In genomic region chr11:75487496-75487895, GRCm38 (mm10) we compare ENCODE assay signal across 9 mouse cellular contexts. TPM values are rescaled to one million over a fixed set of nuclear protein-coding genes. Genes with fewer than 3 reads are reported as not detected.
A peak's percentile ranks its signal among the peaks of the same experiment; 100 is the strongest.
DNase-seq lines count a peak whose midpoint lies in the region; ATAC-seq and TF ChIP-seq lines count a peak whose summit lies in the region.
"Had no signal": no experiment of that assay in that cellular context is flagged by ENCODE, and none has a peak within 500 bp of the region (broad histone marks: within the 10 kb centered on the region; RNA-seq: fewer than 3 reads in every experiment).

No protein-coding gene starts in this region.

- DNase-seq in lung, postnatal 25 days (ENCODE audit: low spot score) = no peak
- no peak for DNase-seq in embryonic facial prominence, embryonic 14.5 days (ENCODE audit: low spot score)
- no peak for DNase-seq in limb, embryonic 10.5 days (ENCODE audit: low spot score)
- no peak for DNase-seq in cerebellum, postnatal 25 days
- DNase-seq: cerebellum, adult 18-20 months had no signal

- H3K4me1 ChIP-seq in lung, embryonic 16.5 days (replicated peaks; ENCODE audit: control insufficient read depth, insufficient read depth, low read length) = peaks cover 8% of the 10 kb centered on the region
- H3K4me1 ChIP-seq in embryonic facial prominence, embryonic 14.5 days (ENCODE audit: control insufficient read depth, insufficient read depth, low read length) = peaks cover 7% of the 10 kb centered on the region
- H3K4me1 ChIP-seq in limb, embryonic 10.5 days = peaks cover 14% of the 10 kb centered on the region
- H3K4me1 ChIP-seq in small intestine, adult 2 months (ENCODE audit: control insufficient read depth, insufficient read depth, insufficient read length, low read length) = peaks cover 6% of the 10 kb centered on the region; the same call in 1 of the 2 replicates

- peak overlapping the region; percentile 98 for H3K9ac ChIP-seq in lung, embryonic 16.5 days (ENCODE audit: low read length)
- H3K9ac ChIP-seq in embryonic facial prominence, embryonic 14.5 days (ENCODE audit: low read depth, low read length) = peak overlapping the region; percentile 97

- peaks cover 28% of the 10 kb centered on the region for H3K36me3 ChIP-seq in lung, embryonic 16.5 days (ENCODE audit: control insufficient read depth, insufficient read depth, low read length)
- peaks cover 38% of the 10 kb centered on the region for H3K36me3 ChIP-seq in embryonic facial prominence, embryonic 14.5 days (ENCODE audit: control insufficient read depth, insufficient read depth, low read length)
- H3K36me3 ChIP-seq in limb, embryonic 10.5 days = peaks cover 48% of the 10 kb centered on the region
- H3K36me3 ChIP-seq in small intestine, adult 2 months (ENCODE audit: control insufficient read depth, insufficient read depth, low read length) = peaks cover 31% of the 10 kb centered on the region

- ATAC-seq in lung, embryonic 16.5 days (ENCODE audit: low read depth) = no peak
- no peak for ATAC-seq in embryonic facial prominence, embryonic 14.5 days (ENCODE audit: low read depth)
- no peak for ATAC-seq in erythroid progenitor cell, adult 5-6 weeks (replicated peaks; ENCODE audit: low FRiP score, poor library complexity, severe bottlenecking)

- TF ChIP-seq CTCF in small intestine, adult 2 months (IDR thresholded peaks at IDR 0.05; ENCODE audit: extremely low read depth, insufficient read length, insufficient replicate concordance, low read depth, low read length) = no peak

- H3K4me3 ChIP-seq in lung, embryonic 16.5 days (ENCODE audit: low read length) = peak overlapping the region; percentile 97
- peak overlapping the region; percentile 95 for H3K4me3 ChIP-seq in embryonic facial prominence, embryonic 14.5 days (ENCODE audit: low read depth, low read length)
- peak overlapping the region; percentile 90 for H3K4me3 ChIP-seq in limb, embryonic 10.5 days
- H3K4me3 ChIP-seq in small intestine, adult 2 months (ENCODE audit: low read depth, low read length) = peak overlapping the region; percentile 53

- peak overlapping the region; percentile 96 for H3K4me2 ChIP-seq in lung, embryonic 16.5 days (ENCODE audit: low read depth, low read length)
- peak overlapping the region; percentile 78 for H3K4me2 ChIP-seq in embryonic facial prominence, embryonic 14.5 days (ENCODE audit: low read depth, low read length)

- WGBS in lung, embryonic 16.5 days = 36% methylated on average over 6 of the region's 6 CpGs
- 32% methylated on average over 6 of the region's 6 CpGs for WGBS in embryonic facial prominence, embryonic 14.5 days
- 44% methylated on average over 6 of the region's 6 CpGs for WGBS in limb, embryonic 10.5 days
- 19% methylated on average over 6 of the region's 6 CpGs for WGBS in small intestine, adult 2 months

- no peaks in the 10 kb centered on the region for H3K27me3 ChIP-seq in lung, embryonic 16.5 days (ENCODE audit: control insufficient read depth, insufficient read depth, low read depth, low read length)
- H3K27me3 ChIP-seq in embryonic facial prominence, embryonic 14.5 days (replicated peaks; ENCODE audit: control insufficient read depth, insufficient read depth, low read length) = no peaks in the 10 kb centered on the region
- no peaks in the 10 kb centered on the region for H3K27me3 ChIP-seq in limb, embryonic 10.5 days (ENCODE audit: low read depth, poor library complexity, severe bottlenecking)
- no peaks in the 10 kb centered on the region for H3K27me3 ChIP-seq in small intestine, adult 2 months (ENCODE audit: control insufficient read depth, insufficient read depth, low read length)

- no peaks in the 10 kb centered on the region for H3K9me3 ChIP-seq in lung, embryonic 16.5 days (ENCODE audit: control insufficient read depth, low read length)
- no peaks in the 10 kb centered on the region for H3K9me3 ChIP-seq in embryonic facial prominence, embryonic 14.5 days (ENCODE audit: control insufficient read depth, low read length)
- H3K9me3 ChIP-seq in limb, embryonic 10.5 days (replicated peaks) = no peaks in the 10 kb centered on the region

- no peak for TF ChIP-seq POLR2A in small intestine, adult 2 months (IDR thresholded peaks at IDR 0.05; ENCODE audit: low read depth, low read length)

- H3K27ac ChIP-seq in lung, embryonic 16.5 days (ENCODE audit: low read length) = no peak overlapping the region
- no peak overlapping the region; the same call in 1 of the 2 replicates for H3K27ac ChIP-seq in embryonic facial prominence, embryonic 14.5 days (replicated peaks; ENCODE audit: low read depth, low read length)
- H3K27ac ChIP-seq in limb, embryonic 10.5 days = peak overlapping the region; percentile 98
- H3K27ac ChIP-seq in small intestine, adult 2 months (ENCODE audit: insufficient read depth, low read depth, low read length) = no peak overlapping the region

RNA-seq across cellular contexts. Expression of gene Prpf8, which starts 0.9 kb away (rescaled TPM):
- 46.0 and 47.6 TPM in 2 replicates for polyA plus RNA-seq in lung, embryonic 16.5 days (2015; fragmentation: Nextera tagmentation; extraction: Ambion mirVana)
- polyA plus RNA-seq in embryonic facial prominence, embryonic 14.5 days (2014; fragmentation: Nextera tagmentation; extraction: Ambion mirVana) = 76.6 and 83.5 TPM in 2 replicates
- polyA plus RNA-seq in limb, embryonic 10.5 days (2016; fragmentation: Nextera tagmentation; extraction: Ambion mirVana) = 81.7 and 82.6 TPM in 2 replicates
- 23.4 and 44.2 TPM in 2 replicates for polyA plus RNA-seq in small intestine, adult 2 months (2012; rRNA removed)
- total RNA-seq in erythroid progenitor cell, adult 5-6 weeks (2015; ENCODE audit: low replicate concordance) = 69.6 and 70.0 TPM in 2 replicates
- total RNA-seq in erythroid progenitor cell, adult 5-6 weeks (2017; ENCODE audit: low replicate concordance) = 53.6 and 56.5 TPM in 2 replicates

RNA-seq across cellular contexts. Expression of gene Rilp, which starts 22.4 kb away (rescaled TPM):
- polyA plus RNA-seq in lung, embryonic 16.5 days (2015; fragmentation: Nextera tagmentation; extraction: Ambion mirVana) = 0.83 and 0.89 TPM in 2 replicates
- polyA plus RNA-seq in embryonic facial prominence, embryonic 14.5 days (2014; fragmentation: Nextera tagmentation; extraction: Ambion mirVana) = 0.59 and 0.70 TPM in 2 replicates
- 0.25 and 0.46 TPM in 2 replicates for polyA plus RNA-seq in limb, embryonic 10.5 days (2016; fragmentation: Nextera tagmentation; extraction: Ambion mirVana)
- 8.0 and 15.0 TPM in 2 replicates for polyA plus RNA-seq in small intestine, adult 2 months (2012; rRNA removed)
- not detected in 2 replicates for total RNA-seq in erythroid progenitor cell, adult 5-6 weeks (2015; ENCODE audit: low replicate concordance)
- 0.26 and 1.3 TPM in 2 replicates for total RNA-seq in erythroid progenitor cell, adult 5-6 weeks (2017; ENCODE audit: low replicate concordance)
- total RNA-seq: neutrophil, adult 5-6 weeks had no signal

RNA-seq across cellular contexts. Expression of gene Scarf1, which starts 25.8 kb away (rescaled TPM):
- polyA plus RNA-seq in lung, embryonic 16.5 days (2015; fragmentation: Nextera tagmentation; extraction: Ambion mirVana) = 16.4 and 17.7 TPM in 2 replicates
- polyA plus RNA-seq in embryonic facial prominence, embryonic 14.5 days (2014; fragmentation: Nextera tagmentation; extraction: Ambion mirVana) = 6.9 and 7.2 TPM in 2 replicates
- 7.0 and 7.1 TPM in 2 replicates for polyA plus RNA-seq in limb, embryonic 10.5 days (2016; fragmentation: Nextera tagmentation; extraction: Ambion mirVana)
- polyA plus RNA-seq in small intestine, adult 2 months (2012; rRNA removed) = 9.4 and 12.3 TPM in 2 replicates
- not detected in 2 replicates for total RNA-seq in erythroid progenitor cell, adult 5-6 weeks (2015; ENCODE audit: low replicate concordance)
- total RNA-seq in erythroid progenitor cell, adult 5-6 weeks (2017; ENCODE audit: low replicate concordance) = 0.15 TPM in 1 of 2 replicates, not detected in the other
- total RNA-seq: neutrophil, adult 5-6 weeks had no signal

RNA-seq across cellular contexts. Expression of gene Tlcd2, which starts 26.0 kb away (rescaled TPM):
- 16.7 and 17.1 TPM in 2 replicates for polyA plus RNA-seq in lung, embryonic 16.5 days (2015; fragmentation: Nextera tagmentation; extraction: Ambion mirVana)
- polyA plus RNA-seq in embryonic facial prominence, embryonic 14.5 days (2014; fragmentation: Nextera tagmentation; extraction: Ambion mirVana) = 19.1 and 22.7 TPM in 2 replicates
- polyA plus RNA-seq in limb, embryonic 10.5 days (2016; fragmentation: Nextera tagmentation; extraction: Ambion mirVana) = 9.2 and 9.8 TPM in 2 replicates
- 27.9 and 78.8 TPM in 2 replicates for polyA plus RNA-seq in small intestine, adult 2 months (2012; rRNA removed)
- 1.8 and 6.7 TPM in 2 replicates for total RNA-seq in erythroid progenitor cell, adult 5-6 weeks (2015; ENCODE audit: low replicate concordance)
- total RNA-seq in erythroid progenitor cell, adult 5-6 weeks (2017; ENCODE audit: low replicate concordance) = 1.0 and 17.8 TPM in 2 replicates

RNA-seq across cellular contexts. Expression of gene Wdr81, which starts 33.0 kb away (rescaled TPM):
- polyA plus RNA-seq in lung, embryonic 16.5 days (2015; fragmentation: Nextera tagmentation; extraction: Ambion mirVana) = 5.3 and 5.9 TPM in 2 replicates
- 5.7 and 7.0 TPM in 2 replicates for polyA plus RNA-seq in embryonic facial prominence, embryonic 14.5 days (2014; fragmentation: Nextera tagmentation; extraction: Ambion mirVana)
- polyA plus RNA-seq in limb, embryonic 10.5 days (2016; fragmentation: Nextera tagmentation; extraction: Ambion mirVana) = 5.6 and 6.6 TPM in 2 replicates
- 8.3 and 18.3 TPM in 2 replicates for polyA plus RNA-seq in small intestine, adult 2 months (2012; rRNA removed)
- total RNA-seq in erythroid progenitor cell, adult 5-6 weeks (2015; ENCODE audit: low replicate concordance) = 39.0 and 53.3 TPM in 2 replicates
- 45.6 and 48.8 TPM in 2 replicates for total RNA-seq in erythroid progenitor cell, adult 5-6 weeks (2017; ENCODE audit: low replicate concordance)
